Mouse (Mus musculus) CH12.LX (cell line): Measurements from ENCODE around the gene Rsph10b. TPM values are rescaled to one million over a fixed set of nuclear protein-coding genes. Genes with fewer than 3 reads are reported as not detected.
A peak's percentile ranks its signal among the peaks of the same experiment; 100 is the strongest.

Experiments used
- DNase-seq: peaks from one replicate; pipeline ENCODE4 v3.0.0-alpha.2; 2013; ENCODE audit errors: extremely low read depth
- H3K27ac ChIP-seq: 2 replicates; pipeline ENCODE4 v1.5.1; 2012; ENCODE audit warnings: low read depth, mild to moderate bottlenecking, control low read depth, moderate library complexity; ENCODE audit not compliant: insufficient read depth
- H3K27me3 ChIP-seq: replicated peaks from 2 replicates; pipeline ENCODE3; 2012; ENCODE audit warnings: inconsistent platforms
- H3K36me3 ChIP-seq, 2 experiments: replicated peaks in 1 of 2; 2 replicates each; pipeline versions ENCODE3 to v1.6.1; 2012; ENCODE audit warnings: inconsistent platforms in 1 of 2, low read length in 1 of 2, mild to moderate bottlenecking in 1 of 2, mixed read lengths in 1 of 2, moderate library complexity in 1 of 2; ENCODE audit not compliant: control insufficient read depth in 1 of 2, insufficient read depth in 1 of 2
- H3K4me1 ChIP-seq, 2 experiments: 2 replicates each; pipeline ENCODE4 v1.6.1; 2012; ENCODE audit warnings: inconsistent platforms in 1 of 2, moderate library complexity in 1 of 2; ENCODE audit not compliant: insufficient read depth in 2 of 2, control insufficient read depth in 1 of 2
- H3K4me2 ChIP-seq: 2 replicates; pipeline ENCODE4 v1.6.1; 2012; ENCODE audit warnings: low read depth, mild to moderate bottlenecking, control low read depth; ENCODE audit not compliant: poor library complexity, insufficient read depth, severe bottlenecking
- H3K4me3 ChIP-seq, 3 experiments: fragments of 150-350 bp in 1 of 3; sonication (generic) in 1 of 3; replicated peaks in 1 of 3; 2 replicates each; pipeline versions ENCODE3 to v1.5.1; 2011 to 2012; ENCODE audit warnings: low read depth in 2 of 3, low read length in 2 of 3, mild to moderate bottlenecking in 2 of 3, moderate library complexity in 2 of 3, control low read depth in 1 of 3, improper control_type of control experiment in 1 of 3, inconsistent platforms in 1 of 3, mixed read lengths in 1 of 3; ENCODE audit not compliant: poor library complexity in 1 of 3
- H3K79me2 ChIP-seq: replicated peaks from 2 replicates; pipeline ENCODE4 v1.6.1; 2012; ENCODE audit warnings: mild to moderate bottlenecking, moderate library complexity; ENCODE audit not compliant: control insufficient read depth, poor library complexity, insufficient read depth, severe bottlenecking; ENCODE audit errors: extremely low read depth
- H3K9ac ChIP-seq: 2 replicates; pipeline ENCODE4 v1.6.1; 2012; ENCODE audit warnings: low read depth, mild to moderate bottlenecking, control low read depth, moderate library complexity; ENCODE audit not compliant: insufficient read depth
- H3K9me3 ChIP-seq: replicated peaks from 2 replicates; pipeline ENCODE3; 2012; ENCODE audit warnings: low read length, inconsistent platforms, mixed read lengths
- CHD2 ChIP-seq: IDR thresholded peaks from 2 replicates; pipeline ENCODE4 v1.6.1; 2011; ENCODE audit warnings: low read length, improper control_type of control experiment
- CTCF ChIP-seq, 2 experiments: IDR thresholded peaks in 1 of 2; conservative IDR thresholded peaks in 1 of 2; 2 replicates each; pipeline ENCODE4 v1.5.1; 2011 to 2012; ENCODE audit warnings: low read depth in 2 of 2, low read length in 2 of 2, improper control_type of control experiment in 1 of 2, inconsistent platforms in 1 of 2, mild to moderate bottlenecking in 1 of 2, moderate library complexity in 1 of 2
- ELF1 ChIP-seq: IDR thresholded peaks from 2 replicates; pipeline ENCODE4 v1.6.1; 2014; ENCODE audit warnings: low read depth, mild to moderate bottlenecking, inconsistent platforms, low read length, improper control_type of control experiment
- EP300 ChIP-seq: IDR thresholded peaks from 2 replicates; pipeline ENCODE4 v1.6.1; 2011; ENCODE audit warnings: low read length, improper control_type of control experiment
- IRF4 ChIP-seq: IDR thresholded peaks from 2 replicates; pipeline ENCODE4 v1.6.1; 2014; ENCODE audit warnings: low read depth, mild to moderate bottlenecking, inconsistent platforms, low read length, improper control_type of control experiment
- JUN ChIP-seq: IDR thresholded peaks from 2 replicates; pipeline ENCODE4 v1.6.1; 2011; ENCODE audit warnings: low read depth, mild to moderate bottlenecking, low read length, improper control_type of control experiment, moderate library complexity; ENCODE audit not compliant: insufficient read depth
- KAT2A ChIP-seq: IDR thresholded peaks from 2 replicates; pipeline ENCODE4 v1.6.1; 2012; ENCODE audit warnings: low read length, improper control_type of control experiment, inconsistent platforms; ENCODE audit not compliant: insufficient replicate concordance
- MAZ ChIP-seq: IDR thresholded peaks from 2 replicates; pipeline ENCODE4 v1.6.1; 2012; ENCODE audit warnings: low read depth, mild to moderate bottlenecking, inconsistent platforms, low read length, improper control_type of control experiment, moderate library complexity
- MXI1 ChIP-seq: IDR thresholded peaks from 2 replicates; pipeline ENCODE4 v1.6.1; 2011; ENCODE audit warnings: mild to moderate bottlenecking, low read depth, low read length, improper control_type of control experiment
- NRF1 ChIP-seq: IDR thresholded peaks from 2 replicates; pipeline ENCODE4 v1.6.1; 2014; ENCODE audit warnings: low read depth, mild to moderate bottlenecking, inconsistent platforms, low read length, improper control_type of control experiment, moderate library complexity
- POLR2A ChIP-seq: IDR thresholded peaks from 2 replicates; pipeline ENCODE4 v1.6.1; 2011; ENCODE audit warnings: low read depth, mild to moderate bottlenecking, improper control_type of control experiment, low read length
- RAD21 ChIP-seq: IDR thresholded peaks from 2 replicates; pipeline ENCODE4 v1.6.1; 2011; ENCODE audit warnings: low read depth, mild to moderate bottlenecking, low read length, improper control_type of control experiment, moderate library complexity
- SIN3A ChIP-seq: IDR thresholded peaks from 2 replicates; pipeline ENCODE4 v1.6.1; 2012; ENCODE audit warnings: low read length, improper control_type of control experiment, inconsistent platforms
- SMC3 ChIP-seq: IDR thresholded peaks from 2 replicates; pipeline ENCODE4 v1.6.1; 2011; ENCODE audit warnings: low read depth, low read length, improper control_type of control experiment
- ZC3H11A ChIP-seq: IDR thresholded peaks from 2 replicates; pipeline ENCODE4 v1.6.1; 2012; ENCODE audit warnings: low read depth, mild to moderate bottlenecking, inconsistent platforms, low read length, improper control_type of control experiment
- ZMIZ1 ChIP-seq: IDR thresholded peaks from 2 replicates; pipeline ENCODE4 v1.6.1; 2012; ENCODE audit warnings: low read depth, mild to moderate bottlenecking, inconsistent platforms, low read length, improper control_type of control experiment
- ZNF384 ChIP-seq: IDR thresholded peaks from 2 replicates; pipeline ENCODE4 v1.6.1; 2012; ENCODE audit warnings: low read depth, low read length, improper control_type of control experiment, inconsistent platforms
- dilution Hi-C: fragments of 300-500 bp; cut with MboI; formaldehyde crosslinking; loops from 2 replicates; pipeline ENCODE4 v1.14.3; 2020; ENCODE audit warnings: low sequenced_read_pairs; ENCODE audit not compliant: extremely low pct_unique_long_range_greater_than_20kb, extremely low pct_ligation_motif_present
- in situ Hi-C: fragments of 300-500 bp; cut with MboI; formaldehyde crosslinking; loops from 3 replicates; pipeline ENCODE4 v1.14.3; 2019; ENCODE audit warnings: low sequenced_read_pairs, low pct_ligation_motif_present, low pct_unique_long_range_greater_than_20kb, mixed read lengths
- polyA plus RNA-seq: library from polyadenylated mRNA; unstranded; fragments of >175 nt; gene quantifications from 2 replicates; pipeline ENCODE4 v1.2.1, GENCODE M21; 2012; ENCODE audit warnings: low read depth; ENCODE audit not compliant: insufficient read length
- total RNA-seq, 2 experiments: library from RNA; depleted of rRNA; stranded (reverse); fragments of 300-350 nt in 1 of 2; fragments of >200 nt in 1 of 2; gene quantifications; 2 replicates each; pipeline ENCODE4 v1.2.3; 2012 to 2014

The Rsph10b gene
- total and polyA plus RNA-seq, 3 experiments: 0.28 to 0.31 (median 0.30) TPM

DNA sequence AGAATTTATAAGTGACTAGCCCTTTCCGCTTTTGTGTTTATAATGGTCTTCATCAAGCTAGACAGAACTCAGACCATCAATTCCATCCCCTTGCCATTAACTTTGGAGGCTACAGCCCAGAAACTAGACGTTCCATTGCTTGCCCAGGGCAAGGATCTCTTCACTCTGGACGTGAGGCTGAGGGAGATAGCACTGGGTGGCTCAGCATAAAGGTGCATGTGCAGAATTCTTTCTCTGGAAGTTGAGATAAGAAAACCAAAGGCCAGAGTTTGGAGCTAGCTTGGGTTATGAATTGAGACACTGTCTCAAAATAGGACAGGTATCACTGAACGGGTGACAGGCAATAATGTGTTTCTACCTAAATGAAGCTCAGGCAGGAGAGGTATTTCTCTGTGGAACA lies 29.0 kb upstream of the Rsph10b start:
- no peak overlapping the region for H3K4me2 ChIP-seq
- DNase-seq: no peak

DNA sequence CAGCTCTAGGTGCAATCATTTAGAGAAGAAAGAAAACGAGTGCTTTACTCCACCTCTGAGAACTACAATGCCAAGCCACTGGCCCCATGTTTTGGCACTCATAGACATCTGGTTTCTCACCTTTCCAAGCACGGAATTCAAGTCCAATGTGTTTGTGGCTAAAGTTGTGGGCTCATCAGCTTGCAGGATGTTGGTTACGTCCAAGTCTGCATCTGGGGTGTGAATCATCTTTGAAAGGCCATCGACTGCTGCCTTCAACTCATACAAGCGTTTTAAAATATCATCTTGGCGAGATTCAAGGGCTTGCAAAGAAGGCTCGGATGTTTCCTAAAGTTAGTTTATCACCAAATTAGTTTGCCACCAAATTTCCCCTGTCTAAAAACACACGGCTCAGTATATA lies 26.4 kb upstream of the Rsph10b start:
- peaks cover 34% of the 10 kb centered on the region for H3K79me2 ChIP-seq
- H3K4me2 ChIP-seq: no peak overlapping the region
- DNase-seq: no peak
- H3K27me3 ChIP-seq: no peaks in the 10 kb centered on the region
- no peak overlapping the region for H3K27ac ChIP-seq
- TF ChIP-seq JUN (no peak), EP300 (no peak), ZC3H11A (no peak), CTCF (conservative IDR thresholded peaks at IDR 0.05 in 1 of 2, IDR thresholded peaks at IDR 0.05 in 1 of 2; ENCODE audit: low read depth in 2 of 2, low read length in 2 of 2) (no peak)
- no peak overlapping the region for H3K4me3 ChIP-seq
- H3K4me1 ChIP-seq: peaks cover 6 to 18% of the 10 kb centered on the region in 2 experiments
- no peak overlapping the region for H3K9ac ChIP-seq
- dilution Hi-C loops (no loop called here), in situ Hi-C loops (no loop called here)
- H3K9me3 ChIP-seq: no peaks in the 10 kb centered on the region
- peaks cover 44 to 66% of the 10 kb centered on the region in 2 experiments for H3K36me3 ChIP-seq

More for the DNA sequence above, 29.0 kb upstream of the Rsph10b start:
- no peaks in the 10 kb centered on the region for H3K27me3 ChIP-seq
- H3K79me2 ChIP-seq: peaks cover 19% of the 10 kb centered on the region
- H3K9me3 ChIP-seq: no peaks in the 10 kb centered on the region
- H3K9ac ChIP-seq: no peak overlapping the region
- TF ChIP-seq POLR2A (0 out of 2 replicates have a peak, but pooled peaks have one; percentile 16), KAT2A (no peak)
- peaks cover 4 to 13% of the 10 kb centered on the region in 2 experiments; a peak in 3 of 4 replicates for H3K4me1 ChIP-seq
- dilution Hi-C loops (no loop called here), in situ Hi-C loops (no loop called here)
- H3K4me3 ChIP-seq: no peak overlapping the region
- peaks cover 61 to 92% of the 10 kb centered on the region in 2 experiments for H3K36me3 ChIP-seq
- H3K27ac ChIP-seq: no peak overlapping the region

DNA sequence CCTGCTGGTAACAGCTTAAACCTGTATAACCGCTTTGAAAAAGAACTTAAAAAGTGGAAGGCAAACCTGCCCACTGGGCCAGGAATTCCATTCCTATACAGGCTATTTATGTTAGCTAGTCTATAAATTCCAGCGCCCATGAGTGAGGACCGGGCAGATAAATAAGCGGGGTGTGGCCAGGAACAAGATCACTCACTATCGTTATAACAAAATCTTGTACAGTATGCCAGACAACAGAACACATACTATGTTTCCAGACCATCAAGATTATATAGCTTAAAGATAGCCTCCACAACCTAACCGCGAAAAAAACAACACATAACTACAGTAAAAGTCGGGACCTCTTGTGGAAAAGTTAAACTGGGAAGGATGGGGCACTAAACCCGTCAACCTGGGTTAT lies 23.9 kb upstream of the Rsph10b start:
- Histone ChIP-seq H3K4me3 (peak overlapping the region; percentile 71 to 92 (median 87)), H3K4me2 (peak overlapping the region; percentile 91), H3K27ac (no peak overlapping the region), H3K27me3 (no peaks in the 10 kb centered on the region), H3K36me3 (peaks cover 26 to 62% of the 10 kb centered on the region in 2 experiments), H3K4me1 (peaks cover 6 to 18% of the 10 kb centered on the region in 2 experiments), H3K79me2 (peaks cover 52% of the 10 kb centered on the region), H3K9ac (peak overlapping the region; percentile 64), H3K9me3 (no peaks in the 10 kb centered on the region)
- dilution Hi-C loops: no loop called here
- TF ChIP-seq ZMIZ1 (no peak), JUN (no peak), SMC3 (no peak), IRF4 (no peak), KAT2A (no peak), RAD21 (no peak), POLR2A (no peak), CHD2 (no peak), MAZ (no peak), NRF1 (no peak), ELF1 (no peak), MXI1 (no peak), CTCF (conservative IDR thresholded peaks at IDR 0.05 in 1 of 2, IDR thresholded peaks at IDR 0.05 in 1 of 2; ENCODE audit: low read depth in 2 of 2, low read length in 2 of 2) (no peak), SIN3A (no peak), ZNF384 (no peak)
- in situ Hi-C loops: no loop called here
- DNase-seq: no peak
